Mouse (Mus musculus) heart, embryonic 14.5 days (tissue): Measurements from ENCODE around the gene Angptl1. TPM values are rescaled to one million over a fixed set of nuclear protein-coding genes. Genes with fewer than 3 reads are reported as not detected.
A peak's percentile ranks its signal among the peaks of the same experiment; 100 is the strongest.

ENCODE experiments used
- ATAC-seq: fragments of 200-750 bp; cut with Nextera tagmentation; 2 replicates; pipeline ENCODE4 v1.8.0; 2017; ENCODE audit warnings: low read depth, moderate TSS enrichment; ENCODE audit not compliant: insufficient number of reproducible peaks, insufficient read depth, low FRiP score
- H3K27ac ChIP-seq, 2 experiments: fragments of 200-500 bp in 1 of 2; fragments of 300-500 bp in 1 of 2; sonication (generic) in 1 of 2; replicated peaks in 1 of 2; 2 replicates each; pipeline ENCODE4 v1.5.1; 2012 to 2014; ENCODE audit warnings: low read depth in 2 of 2, low read length in 2 of 2, control low read depth in 1 of 2, mild to moderate bottlenecking in 1 of 2, mixed read lengths in 1 of 2; ENCODE audit not compliant: control insufficient read depth in 1 of 2, insufficient read depth in 1 of 2
- H3K27me3 ChIP-seq: fragments of 300-500 bp; sonication (generic); 2 replicates; pipeline ENCODE4 v1.6.1; 2014; ENCODE audit warnings: mild to moderate bottlenecking, low read length, control low read depth; ENCODE audit not compliant: control insufficient read depth, insufficient read depth
- H3K36me3 ChIP-seq: fragments of 300-500 bp; sonication (generic); 2 replicates; pipeline ENCODE4 v1.6.1; 2014; ENCODE audit warnings: mild to moderate bottlenecking, control low read depth, low read length, mixed read lengths; ENCODE audit not compliant: control insufficient read depth, insufficient read depth
- H3K4me1 ChIP-seq, 2 experiments: fragments of 200-500 bp in 1 of 2; fragments of 300-500 bp in 1 of 2; sonication (generic) in 1 of 2; 2 replicates each; pipeline ENCODE4 v1.6.1; 2012 to 2014; ENCODE audit warnings: low read length in 2 of 2, control low read depth in 1 of 2, mixed read lengths in 1 of 2; ENCODE audit not compliant: control insufficient read depth in 2 of 2, insufficient read depth in 2 of 2
- H3K4me2 ChIP-seq: fragments of 300-500 bp; sonication (generic); 2 replicates; pipeline ENCODE4 v1.6.1; 2014; ENCODE audit warnings: mild to moderate bottlenecking, low read length
- H3K4me3 ChIP-seq, 2 experiments: fragments of 200-500 bp in 1 of 2; fragments of 300-500 bp in 1 of 2; sonication (generic) in 1 of 2; 2 replicates each; pipeline ENCODE4 v1.5.1; 2012 to 2014; ENCODE audit warnings: low read length in 2 of 2, mild to moderate bottlenecking in 2 of 2, control low read depth in 1 of 2, low read depth in 1 of 2, moderate library complexity in 1 of 2; ENCODE audit not compliant: control insufficient read depth in 1 of 2, insufficient read depth in 1 of 2
- H3K9ac ChIP-seq: fragments of 300-500 bp; sonication (generic); 2 replicates; pipeline ENCODE4 v1.6.1; 2014; ENCODE audit warnings: mild to moderate bottlenecking, low read length
- H3K9me3 ChIP-seq: fragments of 300-500 bp; sonication (generic); 2 replicates; pipeline ENCODE4 v1.6.1; 2016; ENCODE audit warnings: low read length, control low read depth; ENCODE audit not compliant: control insufficient read depth
- WGBS: fragments of 180-500 bp; shearing (Covaris S2); extraction: QIAGEN DNeasy Blood & Tissue Kit; methylation state at CpG from one replicate; pipeline ENCODE4 v1.1.7; 2014; 5-methylcytosine and 5-hydroxymethylcytosine counted together
- polyA plus RNA-seq: library from polyadenylated mRNA; unstranded; fragments of >200 nt; fragmentation: Nextera tagmentation; extraction: Ambion mirVana; gene quantifications from 2 replicates; pipeline ENCODE4 v1.2.1, GENCODE M21; 2014

Angptl1 gene
- polyA plus RNA-seq, 1 experiment from 2014 or later = 4.2 TPM

GRCm38 (mm10) chr1:156854558-156854957, 16.2 kb downstream of the Angptl1 start:
- WGBS = 81% methylated on average over 4 of the region's 4 CpGs
- no peak for ATAC-seq

GRCm38 (mm10) chr1:156856666-156857065, 18.3 kb downstream of the Angptl1 start:
- no peak overlapping the region for H3K4me3 ChIP-seq
- H3K4me2 ChIP-seq = no peak overlapping the region
- H3K9me3 ChIP-seq = no peaks in the 10 kb centered on the region
- WGBS = 92% methylated on average over 2 of the region's 2 CpGs
- H3K27me3 ChIP-seq = no peaks in the 10 kb centered on the region
- no peak overlapping the region for H3K9ac ChIP-seq
- H3K36me3 ChIP-seq = peaks cover 11% of the 10 kb centered on the region; the same call in 1 of the 2 replicates
- no peak overlapping the region for H3K27ac ChIP-seq
- peaks cover 0 to 3% of the 10 kb centered on the region in 2 experiments; a peak in 1 of 4 replicates for H3K4me1 ChIP-seq
- ATAC-seq = no peak

More at GRCm38 (mm10) chr1:156854558-156854957, 16.2 kb downstream of the Angptl1 start:
- H3K36me3 ChIP-seq = peaks cover 11% of the 10 kb centered on the region; the same call in 1 of the 2 replicates
- H3K4me3 ChIP-seq = no peak overlapping the region
- no peak overlapping the region for H3K27ac ChIP-seq
- H3K27me3 ChIP-seq = no peaks in the 10 kb centered on the region
- no peak overlapping the region for H3K9ac ChIP-seq
- no peak overlapping the region for H3K4me2 ChIP-seq
- H3K4me1 ChIP-seq = peaks cover 0 to 3% of the 10 kb centered on the region in 2 experiments; a peak in 1 of 4 replicates
- no peaks in the 10 kb centered on the region for H3K9me3 ChIP-seq

- no peak overlapping the region for H3K9ac ChIP-seq
- peaks cover 5 to 10% of the 10 kb centered on the region in 2 experiments for H3K4me1 ChIP-seq
- peaks cover 11% of the 10 kb centered on the region; the same call in 1 of the 2 replicates for H3K36me3 ChIP-seq
- no peak for ATAC-seq
- 94% methylated on average over 2 of the region's 2 CpGs for WGBS
- H3K4me2 ChIP-seq = no peak overlapping the region
- H3K27ac ChIP-seq = no peak overlapping the region
- no peak overlapping the region for H3K4me3 ChIP-seq
- H3K27me3 ChIP-seq = no peaks in the 10 kb centered on the region
- no peaks in the 10 kb centered on the region for H3K9me3 ChIP-seq
These were observed 20.8 kb downstream of the Angptl1 start for GRCm38 (mm10) chr1:156859156-156859555.

- H3K4me3 ChIP-seq = no peak overlapping the region
- ATAC-seq = no peak
- H3K4me2 ChIP-seq = no peak overlapping the region
- no peak overlapping the region for H3K9ac ChIP-seq
- peaks cover 11% of the 10 kb centered on the region; the same call in 1 of the 2 replicates for H3K36me3 ChIP-seq
- 76% methylated on average over 2 of the region's 2 CpGs for WGBS
- H3K4me1 ChIP-seq = peaks cover 6 to 15% of the 10 kb centered on the region in 2 experiments
- H3K9me3 ChIP-seq = no peaks in the 10 kb centered on the region
- no peak overlapping the region for H3K27ac ChIP-seq
- no peaks in the 10 kb centered on the region for H3K27me3 ChIP-seq
These were observed 21.4 kb downstream of the Angptl1 start for GRCm38 (mm10) chr1:156859711-156860250.

- 88% methylated on average over 8 of the region's 8 CpGs for WGBS
- Histone ChIP-seq H3K4me1 (peaks cover 6 to 15% of the 10 kb centered on the region in 2 experiments), H3K9me3 (no peaks in the 10 kb centered on the region), H3K9ac (no peak overlapping the region), H3K27ac (no peak overlapping the region), H3K36me3 (peaks cover 11% of the 10 kb centered on the region; the same call in 1 of the 2 replicates), H3K4me3 (no peak overlapping the region), H3K27me3 (no peaks in the 10 kb centered on the region), H3K4me2 (no peak overlapping the region)
- ATAC-seq = no peak
These were observed 21.9 kb downstream of the Angptl1 start for GRCm38 (mm10) chr1:156860266-156860665.

GRCm38 (mm10) chr1:156861475-156862043, 23.2 kb downstream of the Angptl1 start:
- 45% methylated on average over 4 of the region's 4 CpGs for WGBS

GRCm38 (mm10) chr1:156863726-156864125, 25.4 kb downstream of the Angptl1 start:
- Histone ChIP-seq H3K9ac (no peak overlapping the region), H3K4me1 (peaks cover 13 to 38% of the 10 kb centered on the region in 2 experiments), H3K27me3 (no peaks in the 10 kb centered on the region), H3K9me3 (no peaks in the 10 kb centered on the region), H3K4me3 (no peak overlapping the region), H3K27ac (peak overlapping the region in 1 of 2 experiments; percentile 35; a peak in 3 of 4 replicates), H3K4me2 (no peak overlapping the region), H3K36me3 (0 out of 2 replicates have a peak, but pooled peaks cover 7% of the 10 kb centered on the region)
- no peak; the same call in 1 of the 2 replicates for ATAC-seq
- 46% methylated on average over 3 of the region's 3 CpGs for WGBS

More at GRCm38 (mm10) chr1:156861475-156862043, 23.2 kb downstream of the Angptl1 start:
- Histone ChIP-seq H3K27me3 (no peaks in the 10 kb centered on the region), H3K4me3 (no peak overlapping the region), H3K27ac (no peak overlapping the region), H3K9ac (no peak overlapping the region), H3K36me3 (peaks cover 8% of the 10 kb centered on the region; the same call in 1 of the 2 replicates), H3K4me1 (peaks cover 8 to 23% of the 10 kb centered on the region in 2 experiments), H3K4me2 (no peak overlapping the region), H3K9me3 (no peaks in the 10 kb centered on the region)
- ATAC-seq = no peak
